Mouse (Mus musculus) C2C12 (cell line): Measurements from ENCODE around the gene Ifitm10. TPM values are rescaled to one million over a fixed set of nuclear protein-coding genes. Genes with fewer than 3 reads are reported as not detected.
"Not testable (repeated sequence)": the region's sequence is repeated elsewhere in the genome, so short reads cannot be mapped to it uniquely, and the experiment has no call there.

ENCODE experiments used
- H3K27me3 ChIP-seq: one replicate; pipeline ENCODE4 v1.6.1; 2011; ENCODE audit not compliant: control insufficient read depth, insufficient read depth, insufficient read length
- H3K36me3 ChIP-seq: one replicate; pipeline ENCODE4 v1.6.1; 2011; ENCODE audit not compliant: control insufficient read depth, insufficient read depth
- H3K4me3 ChIP-seq: one replicate; pipeline ENCODE4 v1.5.1; 2011; ENCODE audit warnings: mild to moderate bottlenecking, control low read depth; ENCODE audit not compliant: poor library complexity, insufficient read depth, severe bottlenecking
- H3K79me2 ChIP-seq: one replicate; pipeline ENCODE4 v1.6.1; 2011; ENCODE audit not compliant: control insufficient read depth, insufficient read depth
- H3K79me3 ChIP-seq: one replicate; pipeline ENCODE4 v1.6.1; 2011; ENCODE audit warnings: low read depth, control low read depth
- H3ac ChIP-seq: one replicate; pipeline ENCODE3; 2011; ENCODE audit warnings: low read depth; ENCODE audit not compliant: control insufficient read depth, insufficient read length
- CEBPB ChIP-seq: IDR thresholded peaks from one replicate; pipeline ENCODE4 v1.6.1; 2011; ENCODE audit warnings: low read depth, mild to moderate bottlenecking, control low read depth, moderate library complexity
- CTCF ChIP-seq: IDR thresholded peaks from one replicate; pipeline ENCODE4 v1.5.1; 2011; ENCODE audit not compliant: control insufficient read depth, insufficient read depth, insufficient read length
- FOSL1 ChIP-seq: IDR thresholded peaks from one replicate; pipeline ENCODE4 v1.8.0; 2011; ENCODE audit warnings: mild to moderate bottlenecking, low read length; ENCODE audit not compliant: poor library complexity, insufficient read depth, severe bottlenecking
- MAX ChIP-seq: IDR thresholded peaks from one replicate; pipeline ENCODE4 v1.6.1; 2011; ENCODE audit warnings: mild to moderate bottlenecking, control low read depth
- MYOD1 ChIP-seq: IDR thresholded peaks from one replicate; pipeline ENCODE4 v1.6.1; 2011; ENCODE audit warnings: low read depth; ENCODE audit not compliant: control insufficient read depth, insufficient read length
- MYOG ChIP-seq: IDR thresholded peaks from one replicate; pipeline ENCODE4 v1.6.1; 2011; ENCODE audit not compliant: control insufficient read depth, insufficient read length; ENCODE audit errors: extremely low read depth
- USF1 ChIP-seq: IDR thresholded peaks from one replicate; pipeline ENCODE4 v1.6.1; 2011; ENCODE audit warnings: low read depth, mild to moderate bottlenecking, control low read depth, moderate library complexity
- polyA plus RNA-seq: library from polyadenylated mRNA; unstranded; fragments of >200 nt; fragmentation: generic; extraction: Trizol; gene quantifications from one replicate; pipeline ENCODE4 v1.2.1, GENCODE M21; 2012; ENCODE audit warnings: missing spikeins

Gene Ifitm10
- polyA plus RNA-seq, 1 experiment: 2.0 TPM

- Histone ChIP-seq H3K36me3 (no peaks in the 10 kb centered on the region), H3ac (no peak overlapping the region), H3K27me3 (no peaks in the 10 kb centered on the region), H3K79me2 (no peaks in the 10 kb centered on the region), H3K79me3 (no peaks in the 10 kb centered on the region), H3K4me3 (no peak overlapping the region)
- TF ChIP-seq CEBPB (no peak), MYOG (no peak), MYOD1 (no peak), MAX (no peak), FOSL1 (no peak), USF1 (no peak), CTCF (no peak)
Measured at GRCm38 (mm10) chr7:142319124-142319523, 54.4 kb downstream of the Ifitm10 start.

- Histone ChIP-seq H3K36me3 (no peaks in the 10 kb centered on the region), H3K4me3 (no peak overlapping the region), H3ac (no peak overlapping the region), H3K27me3 (no peaks in the 10 kb centered on the region), H3K79me2 (no peaks in the 10 kb centered on the region), H3K79me3 (no peaks in the 10 kb centered on the region)
- TF ChIP-seq MYOG: no peak
- TF ChIP-seq CEBPB: no peak
- TF ChIP-seq USF1: no peak
- no peak for TF ChIP-seq FOSL1
- TF ChIP-seq CTCF: no peak
- TF ChIP-seq MAX: no peak
- TF ChIP-seq MYOD1: no peak
Measured at GRCm38 (mm10) chr7:142317216-142317615, 56.3 kb downstream of the Ifitm10 start.

GRCm38 (mm10) chr7:142316558-142316957 lies 57.0 kb downstream of the Ifitm10 start:
- H3K79me3 ChIP-seq: no peaks in the 10 kb centered on the region
- no peaks in the 10 kb centered on the region for H3K27me3 ChIP-seq
- no peak overlapping the region for H3K4me3 ChIP-seq
- TF ChIP-seq CEBPB (no peak), MYOG (no peak), USF1 (no peak), MYOD1 (no peak), MAX (no peak), CTCF (no peak)
- no peaks in the 10 kb centered on the region for H3K79me2 ChIP-seq
- H3ac ChIP-seq: no peak overlapping the region
- no peaks in the 10 kb centered on the region for H3K36me3 ChIP-seq

GRCm38 (mm10) chr7:142314600-142315285 lies 58.8 kb downstream of the Ifitm10 start:
- Histone ChIP-seq H3K79me3 (no peaks in the 10 kb centered on the region), H3K27me3 (no peaks in the 10 kb centered on the region), H3K4me3 (no peak overlapping the region), H3K79me2 (no peaks in the 10 kb centered on the region), H3ac (no peak overlapping the region), H3K36me3 (no peaks in the 10 kb centered on the region)
- TF ChIP-seq FOSL1 (no peak), MYOD1 (peak; percentile 14), CTCF (no peak)

- H3K4me3 ChIP-seq, H3K79me2 ChIP-seq, H3K79me3 ChIP-seq, H3K27me3 ChIP-seq, H3K36me3 ChIP-seq, H3ac ChIP-seq: not testable (repeated sequence)
- peak; percentile 72 for TF ChIP-seq MYOD1
Measured at GRCm38 (mm10) chr7:142303929-142304328, 69.6 kb downstream of the Ifitm10 start.

GRCm38 (mm10) chr7:142303249-142303648 lies 70.3 kb downstream of the Ifitm10 start, which contains the start of gene Krtap5-4:
TSS of gene Krtap5-4 (plus strand) at chr7:142303549.
- no peak for TF ChIP-seq MAX
- TF ChIP-seq MYOG: no peak
- TF ChIP-seq MYOD1: peak; percentile 87
- H3K79me2 ChIP-seq: no peaks in the 10 kb centered on the region
- H3ac ChIP-seq: no peak within 1 kb of the TSS
- H3K27me3 ChIP-seq: no peaks in the 10 kb centered on the region
- no peaks in the 10 kb centered on the region for H3K79me3 ChIP-seq
- no peaks in the 10 kb centered on the region for H3K36me3 ChIP-seq
- H3K4me3 ChIP-seq: no peak within 1 kb of the TSS

GRCm38 (mm10) chr7:142297018-142297417 lies 76.5 kb downstream of the Ifitm10 start, which contains the start of gene Krtap5-1:
TSS of gene Krtap5-1 (minus strand) at chr7:142297118.
- not testable (repeated sequence) for H3K79me2 ChIP-seq, H3K4me3 ChIP-seq, H3K36me3 ChIP-seq, H3ac ChIP-seq, H3K79me3 ChIP-seq, H3K27me3 ChIP-seq

GRCm38 (mm10) chr7:142296108-142296507 lies 77.4 kb downstream of the Ifitm10 start:
- not testable (repeated sequence) for H3K79me3 ChIP-seq, H3ac ChIP-seq, H3K4me3 ChIP-seq, H3K27me3 ChIP-seq, H3K79me2 ChIP-seq, H3K36me3 ChIP-seq
